Mouse (Mus musculus): ENCODE data around the gene Poc1b.

DNA sequence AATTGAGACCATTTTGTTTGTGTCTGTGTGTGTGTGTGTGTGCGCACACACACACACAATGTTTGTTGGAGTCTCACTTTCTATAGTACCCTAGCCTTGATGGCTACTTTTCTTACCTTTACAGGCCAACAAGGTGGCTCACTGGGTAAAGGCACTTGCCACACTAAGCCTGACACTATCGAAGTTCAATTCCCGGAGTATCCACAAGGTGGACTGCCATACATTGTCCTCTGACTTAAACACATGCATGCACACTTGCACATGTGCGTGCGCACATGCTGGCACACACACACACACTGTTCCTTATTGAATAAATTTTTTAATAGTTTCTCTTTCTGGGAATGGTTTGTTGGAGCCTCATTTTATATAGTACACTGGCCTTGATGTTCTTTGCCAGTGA lies 50.0 kb downstream of the Poc1b start:
- TF ChIP-seq CTCF (IDR thresholded peaks at IDR 0.05; ENCODE audit: control insufficient read depth, insufficient read depth, low read length) = peak; percentile 25; the same call in 1 of the 2 replicates
- TF ChIP-seq POLR2A (IDR thresholded peaks at IDR 0.05; ENCODE audit: borderline replicate concordance, control insufficient read depth, low read depth, low read length) = no peak

Data from bone marrow, adult 2 months (tissue).